Mouse (Mus musculus) lung, embryonic 16.5 days (tissue): Measurements from ENCODE around the gene Unc5c. TPM values are rescaled to one million over a fixed set of nuclear protein-coding genes. Genes with fewer than 3 reads are reported as not detected.
A peak's percentile ranks its signal among the peaks of the same experiment; 100 is the strongest.

ENCODE experiments used
- ATAC-seq: fragments of 200-750 bp; cut with Nextera tagmentation; 2 replicates; pipeline ENCODE4 v1.8.0; 2017; ENCODE audit warnings: low read depth, mild to moderate bottlenecking, moderate library complexity
- H3K27ac ChIP-seq: fragments of 300-500 bp; sonication (generic); 2 replicates; pipeline ENCODE4 v1.5.1; 2014; ENCODE audit warnings: mild to moderate bottlenecking, control low read depth, low read length
- H3K27me3 ChIP-seq: fragments of 300-500 bp; sonication (generic); 2 replicates; pipeline ENCODE4 v1.6.1; 2014; ENCODE audit warnings: low read depth, low read length, mixed read lengths; ENCODE audit not compliant: control insufficient read depth, insufficient read depth
- H3K36me3 ChIP-seq: fragments of 300-500 bp; sonication (generic); 2 replicates; pipeline ENCODE4 v1.6.1; 2014; ENCODE audit warnings: low read length; ENCODE audit not compliant: control insufficient read depth, insufficient read depth
- H3K4me1 ChIP-seq: fragments of 300-500 bp; sonication (generic); replicated peaks from 2 replicates; pipeline ENCODE4 v1.6.1; 2014; ENCODE audit warnings: low read length, mixed read lengths; ENCODE audit not compliant: control insufficient read depth, insufficient read depth
- H3K4me2 ChIP-seq: fragments of 300-500 bp; sonication (generic); 2 replicates; pipeline ENCODE4 v1.6.1; 2014; ENCODE audit warnings: low read depth, low read length, control low read depth
- H3K4me3 ChIP-seq: fragments of 300-500 bp; sonication (generic); 2 replicates; pipeline ENCODE4 v1.5.1; 2014; ENCODE audit warnings: mild to moderate bottlenecking, low read length, control low read depth
- H3K9ac ChIP-seq: fragments of 300-500 bp; sonication (generic); 2 replicates; pipeline ENCODE4 v1.6.1; 2014; ENCODE audit warnings: low read length, control low read depth
- H3K9me3 ChIP-seq: fragments of 300-500 bp; sonication (generic); 2 replicates; pipeline ENCODE4 v1.6.1; 2016; ENCODE audit warnings: low read length; ENCODE audit not compliant: control insufficient read depth
- WGBS: fragments of 180-500 bp; shearing (Covaris S2); extraction: QIAGEN DNeasy Blood & Tissue Kit; methylation state at CpG from one replicate; pipeline ENCODE4 v1.1.7; 2014; 5-methylcytosine and 5-hydroxymethylcytosine counted together
- polyA plus RNA-seq: library from polyadenylated mRNA; unstranded; fragments of >200 nt; fragmentation: Nextera tagmentation; extraction: Ambion mirVana; gene quantifications from 2 replicates; pipeline ENCODE4 v1.2.1, GENCODE M21; 2015

Gene Unc5c
- polyA plus RNA-seq, 1 experiment from 2014 or later = 16.6 TPM

DNA sequence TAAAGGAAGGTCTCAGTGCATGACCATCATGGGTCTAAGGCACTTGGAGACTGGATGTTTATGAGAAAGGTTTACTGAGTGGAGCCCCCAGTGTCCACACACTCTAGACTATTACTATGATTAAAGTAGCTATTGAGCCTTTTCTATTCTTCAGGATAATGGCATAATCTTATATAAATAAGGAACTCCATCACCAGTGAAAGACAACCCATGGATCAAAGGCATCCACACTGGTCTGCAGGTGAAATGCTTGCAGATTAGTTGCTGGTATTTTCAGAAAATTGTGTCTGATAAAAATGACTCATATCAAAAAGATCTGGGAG, 116.8 kb downstream of the Unc5c start:
- no peak for ATAC-seq
- H3K9me3 ChIP-seq = no peaks in the 10 kb centered on the region
- H3K27ac ChIP-seq = no peak overlapping the region
- H3K4me1 ChIP-seq = no peaks in the 10 kb centered on the region
- no peak overlapping the region for H3K4me2 ChIP-seq
- no peaks in the 10 kb centered on the region for H3K36me3 ChIP-seq
- H3K27me3 ChIP-seq = no peaks in the 10 kb centered on the region
- H3K9ac ChIP-seq = no peak overlapping the region
- H3K4me3 ChIP-seq = no peak overlapping the region

DNA sequence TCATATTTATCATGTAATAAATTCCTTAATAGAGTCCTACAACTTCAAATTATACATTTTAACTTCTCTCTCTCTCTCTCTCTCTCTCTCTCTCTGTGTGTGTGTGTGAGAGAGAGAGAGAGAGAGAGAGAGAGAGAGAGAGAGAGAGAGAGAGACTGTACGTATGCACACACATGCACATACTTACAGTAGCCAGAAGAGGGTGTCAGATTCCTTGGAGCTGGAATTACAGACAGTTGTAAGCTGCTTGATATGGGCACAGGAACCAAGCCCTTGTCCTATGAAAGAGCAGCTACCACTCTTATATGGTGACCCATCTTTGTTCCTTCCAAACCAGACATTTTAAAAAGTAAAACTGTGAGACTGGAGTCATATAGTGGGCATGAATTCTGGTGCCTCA, 118.2 kb downstream of the Unc5c start:
- Histone ChIP-seq H3K9me3 (no peaks in the 10 kb centered on the region), H3K27me3 (no peaks in the 10 kb centered on the region), H3K9ac (no peak overlapping the region), H3K4me3 (no peak overlapping the region), H3K36me3 (no peaks in the 10 kb centered on the region), H3K4me1 (no peaks in the 10 kb centered on the region), H3K27ac (no peak overlapping the region), H3K4me2 (no peak overlapping the region)
- no peak for ATAC-seq
- 62% methylated on average over 1 of the region's 1 CpGs for WGBS

GRCm38 (mm10) chr3:141589392-141590012, 124.5 kb downstream of the Unc5c start:
- H3K4me1 ChIP-seq = no peaks in the 10 kb centered on the region
- H3K27me3 ChIP-seq = no peaks in the 10 kb centered on the region
- no peak overlapping the region for H3K9ac ChIP-seq
- no peaks in the 10 kb centered on the region for H3K9me3 ChIP-seq
- H3K4me2 ChIP-seq = no peak overlapping the region
- WGBS = 83% methylated on average over 4 of the region's 4 CpGs
- H3K36me3 ChIP-seq = no peaks in the 10 kb centered on the region
- H3K4me3 ChIP-seq = no peak overlapping the region
- no peak overlapping the region for H3K27ac ChIP-seq
- ATAC-seq = no peak

- Histone ChIP-seq H3K27ac (no peak overlapping the region), H3K27me3 (no peaks in the 10 kb centered on the region), H3K9me3 (no peaks in the 10 kb centered on the region), H3K36me3 (no peaks in the 10 kb centered on the region), H3K4me3 (no peak overlapping the region), H3K4me1 (no peaks in the 10 kb centered on the region), H3K4me2 (no peak overlapping the region), H3K9ac (no peak overlapping the region)
- WGBS = 80% methylated on average over 5 of the region's 5 CpGs
- no peak for ATAC-seq
Observed at GRCm38 (mm10) chr3:141593249-141593648, 128.2 kb downstream of the Unc5c start.

GRCm38 (mm10) chr3:141594120-141594519, 129.1 kb downstream of the Unc5c start:
- 36% methylated on average over 5 of the region's 5 CpGs for WGBS
- no peaks in the 10 kb centered on the region for H3K36me3 ChIP-seq
- no peak overlapping the region for H3K27ac ChIP-seq
- no peaks in the 10 kb centered on the region for H3K4me1 ChIP-seq
- peak; percentile 69; the same call in 1 of the 2 replicates for ATAC-seq
- H3K9ac ChIP-seq = no peak overlapping the region
- H3K4me2 ChIP-seq = no peak overlapping the region
- H3K4me3 ChIP-seq = no peak overlapping the region
- H3K27me3 ChIP-seq = no peaks in the 10 kb centered on the region
- H3K9me3 ChIP-seq = no peaks in the 10 kb centered on the region

DNA sequence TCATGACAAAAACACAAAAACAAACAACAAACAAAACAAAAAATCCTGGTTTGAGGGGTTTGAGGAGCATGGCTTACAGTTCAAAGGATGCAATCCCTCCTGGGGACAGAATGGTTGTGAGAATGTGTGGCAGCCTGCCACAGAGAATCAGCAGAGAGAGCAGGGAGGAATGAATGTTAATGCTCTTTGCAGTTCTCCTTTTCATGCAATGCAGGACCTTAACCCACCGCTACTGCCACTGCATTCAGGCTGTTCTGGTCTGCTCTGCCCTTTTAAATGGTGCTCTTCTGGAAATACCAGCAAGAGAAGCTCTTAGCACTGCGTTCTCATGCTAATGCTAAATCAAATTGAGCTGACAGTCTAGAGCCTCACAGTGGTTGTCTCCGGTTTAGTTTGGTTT, 130.1 kb downstream of the Unc5c start:
- 54% methylated on average over 3 of the region's 3 CpGs for WGBS

GRCm38 (mm10) chr3:141596461-141596860, 131.4 kb downstream of the Unc5c start:
- H3K4me2 ChIP-seq = no peak overlapping the region
- no peak overlapping the region for H3K9ac ChIP-seq
- WGBS = 57% methylated on average over 3 of the region's 3 CpGs
- H3K4me3 ChIP-seq = no peak overlapping the region
- H3K4me1 ChIP-seq = no peaks in the 10 kb centered on the region
- no peak for ATAC-seq
- no peak overlapping the region for H3K27ac ChIP-seq
- no peaks in the 10 kb centered on the region for H3K36me3 ChIP-seq
- H3K9me3 ChIP-seq = no peaks in the 10 kb centered on the region
- no peaks in the 10 kb centered on the region for H3K27me3 ChIP-seq

More for the DNA sequence above, 130.1 kb downstream of the Unc5c start:
- Histone ChIP-seq H3K27ac (no peak overlapping the region), H3K4me2 (no peak overlapping the region), H3K27me3 (no peaks in the 10 kb centered on the region), H3K9ac (no peak overlapping the region), H3K36me3 (no peaks in the 10 kb centered on the region), H3K4me3 (no peak overlapping the region), H3K4me1 (no peaks in the 10 kb centered on the region), H3K9me3 (no peaks in the 10 kb centered on the region)
- ATAC-seq = no peak

- Histone ChIP-seq H3K4me3 (no peak overlapping the region), H3K4me1 (no peaks in the 10 kb centered on the region), H3K9ac (no peak overlapping the region), H3K27me3 (no peaks in the 10 kb centered on the region), H3K4me2 (no peak overlapping the region), H3K36me3 (no peaks in the 10 kb centered on the region), H3K9me3 (no peaks in the 10 kb centered on the region), H3K27ac (no peak overlapping the region)
- 78% methylated on average over 1 of the region's 1 CpGs for WGBS
- no peak for ATAC-seq
Observed at GRCm38 (mm10) chr3:141596881-141597280, 131.9 kb downstream of the Unc5c start.

DNA sequence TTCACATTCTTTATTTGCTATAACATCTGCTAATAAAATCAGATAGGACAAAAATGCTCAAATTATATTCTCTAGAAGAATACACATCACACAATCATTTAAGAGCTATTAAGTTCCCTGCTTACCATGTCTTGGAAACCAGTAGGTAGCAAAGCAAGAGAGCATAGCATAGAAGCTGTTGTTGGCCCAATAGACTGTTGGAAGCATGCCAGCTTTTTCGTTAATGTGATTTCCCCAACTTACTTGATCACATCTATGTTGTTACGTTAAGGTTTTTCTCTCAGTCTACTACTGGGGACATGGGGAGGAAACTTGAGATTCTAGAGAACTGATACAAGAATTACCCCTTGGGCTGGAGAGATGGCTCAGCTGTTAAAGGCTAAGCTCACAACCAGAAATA, 133.0 kb downstream of the Unc5c start:
- no peak for ATAC-seq

DNA sequence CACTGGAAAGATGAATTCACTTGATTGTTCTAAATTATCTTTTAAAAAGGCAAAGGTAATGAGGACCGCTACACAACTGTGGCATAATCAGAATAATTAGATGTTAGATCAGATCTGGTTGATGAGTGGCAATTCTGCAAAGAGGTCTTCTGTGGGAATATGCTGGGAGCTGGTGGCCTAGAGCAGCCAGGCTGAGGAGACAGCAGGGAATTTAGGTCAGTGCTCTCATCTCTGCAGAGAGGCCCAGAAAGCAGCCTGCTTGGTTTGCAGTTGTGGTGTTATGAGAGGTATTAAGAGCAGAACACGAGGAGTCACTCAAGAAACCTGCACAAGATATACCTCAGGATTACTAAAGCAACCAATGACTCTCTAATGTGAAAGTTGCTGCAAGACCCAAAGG, 133.9 kb downstream of the Unc5c start:
- H3K9me3 ChIP-seq = no peaks in the 10 kb centered on the region
- no peaks in the 10 kb centered on the region for H3K27me3 ChIP-seq
- H3K4me3 ChIP-seq = no peak overlapping the region
- ATAC-seq = no peak
- H3K27ac ChIP-seq = no peak overlapping the region
- no peak overlapping the region for H3K9ac ChIP-seq
- H3K4me1 ChIP-seq = no peaks in the 10 kb centered on the region
- H3K36me3 ChIP-seq = no peaks in the 10 kb centered on the region
- 74% methylated on average over 2 of the region's 2 CpGs for WGBS
- H3K4me2 ChIP-seq = no peak overlapping the region

More for the DNA sequence above, 133.0 kb downstream of the Unc5c start:
- Histone ChIP-seq H3K27ac (no peak overlapping the region), H3K9me3 (no peaks in the 10 kb centered on the region), H3K27me3 (no peaks in the 10 kb centered on the region), H3K4me2 (no peak overlapping the region), H3K36me3 (no peaks in the 10 kb centered on the region), H3K9ac (no peak overlapping the region), H3K4me1 (no peaks in the 10 kb centered on the region), H3K4me3 (no peak overlapping the region)
- 56% methylated on average over 2 of the region's 2 CpGs for WGBS
